Mouse (Mus musculus): Measurements from ENCODE around the gene Slc8a1.

Gene Slc8a1

DNA sequence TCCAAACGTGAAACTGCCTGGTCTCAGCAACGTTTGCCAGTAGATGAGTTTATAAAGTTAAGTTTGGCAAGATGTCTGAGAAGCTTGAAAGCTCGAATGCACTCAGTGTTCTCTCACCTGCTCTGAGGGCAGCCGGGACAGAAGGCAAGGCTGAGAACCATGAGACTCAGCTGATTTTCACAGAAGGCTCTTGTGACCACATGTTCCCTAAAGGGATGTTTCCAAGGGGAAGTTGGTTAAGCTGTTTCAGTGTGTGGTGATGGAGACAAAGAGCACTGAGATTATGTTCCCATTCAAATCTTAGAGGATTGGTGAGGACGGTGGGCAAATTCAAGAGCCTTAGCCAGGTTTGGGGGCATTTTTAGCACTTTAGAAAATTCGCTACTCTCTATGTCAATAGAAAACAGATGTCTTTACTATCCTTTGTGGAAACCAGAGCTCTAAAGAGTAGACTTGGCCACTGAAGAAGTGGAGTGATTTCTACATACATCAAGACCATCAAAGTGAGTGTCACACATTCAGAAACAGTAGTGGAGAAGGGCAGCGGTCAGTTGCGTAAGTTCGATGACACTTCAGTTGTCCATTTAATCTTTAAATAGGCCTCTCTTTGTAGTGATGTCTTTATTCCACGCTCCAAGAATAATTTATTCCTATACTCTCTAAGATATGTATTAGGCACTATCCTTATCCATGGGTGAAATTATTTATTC, 219.7 kb downstream of the Slc8a1 start:
- DNase-seq (ENCODE audit: extremely low read depth, insufficient read length, low spot score) = no peak

DNA sequence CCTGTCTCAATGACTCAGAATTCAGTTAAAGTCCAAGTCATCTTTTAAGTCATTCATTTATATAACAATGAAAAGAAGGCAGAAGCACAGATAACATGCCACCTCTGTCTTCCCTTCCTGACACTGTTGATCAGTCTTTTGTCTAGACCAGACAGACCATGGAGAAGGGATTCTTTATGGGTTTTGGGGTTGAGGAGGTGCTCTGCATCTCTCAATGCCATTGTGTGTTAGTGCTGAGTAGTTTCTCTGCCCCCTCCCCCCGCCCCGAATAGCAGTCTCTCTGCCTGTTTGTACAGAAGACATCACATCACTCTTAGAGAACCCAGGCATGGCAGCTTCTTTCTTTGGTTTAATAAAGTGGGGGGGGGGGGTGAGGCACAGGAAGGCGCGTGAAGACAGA, 222.0 kb downstream of the Slc8a1 start:
- no peak for DNase-seq (ENCODE audit: extremely low read depth, insufficient read length, low spot score)

DNA sequence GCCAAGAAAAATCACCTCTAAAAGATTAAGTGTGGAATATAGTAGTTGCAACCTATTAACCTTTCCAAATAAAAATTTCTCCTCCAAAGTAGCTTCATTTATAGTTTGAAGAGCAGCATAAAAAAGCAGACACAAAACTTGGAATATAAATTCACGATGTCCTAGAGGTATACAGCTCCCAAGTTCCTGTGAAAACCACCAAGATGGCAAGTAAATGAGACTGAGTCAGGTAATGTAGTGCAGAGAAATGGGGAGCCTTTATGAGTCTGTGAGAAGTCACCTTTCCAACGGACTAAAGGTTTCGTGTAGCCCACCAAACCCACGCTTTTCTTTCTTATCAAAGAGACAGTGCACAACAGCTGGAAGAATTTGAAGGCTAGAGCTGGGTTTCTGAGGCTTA, 224.2 kb downstream of the Slc8a1 start:
- DNase-seq (ENCODE audit: extremely low read depth, insufficient read length, low spot score) = no peak

DNA sequence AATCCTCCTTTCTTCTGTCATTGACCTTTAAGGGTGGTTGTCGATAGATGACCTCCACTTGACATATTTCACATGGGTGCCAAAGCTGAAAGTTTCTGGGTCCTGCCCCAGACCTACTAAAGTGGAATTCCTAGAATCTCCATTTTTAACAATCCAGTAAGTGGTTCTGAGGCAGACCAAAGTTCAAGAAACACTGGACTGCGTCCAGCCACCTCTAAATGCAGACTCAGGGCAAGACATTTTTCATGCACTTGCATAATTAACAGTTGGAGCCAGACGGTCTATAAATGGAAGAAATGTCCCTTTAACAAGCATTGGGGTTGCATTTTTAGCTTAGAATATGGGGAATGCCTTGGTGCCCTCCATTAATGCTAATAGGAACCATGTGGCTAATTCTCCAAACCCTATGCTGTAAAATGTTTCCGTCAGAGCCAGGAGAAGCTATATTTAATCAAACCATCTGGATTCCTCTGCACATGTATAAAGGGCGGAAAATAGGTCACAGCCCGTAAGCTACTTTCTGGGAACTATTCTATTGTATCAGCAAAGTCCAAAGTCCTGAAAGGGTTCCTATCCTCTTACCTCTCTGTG, 224.7 kb downstream of the Slc8a1 start:
- DNase-seq (ENCODE audit: extremely low read depth, insufficient read length, low spot score) = no peak

DNA sequence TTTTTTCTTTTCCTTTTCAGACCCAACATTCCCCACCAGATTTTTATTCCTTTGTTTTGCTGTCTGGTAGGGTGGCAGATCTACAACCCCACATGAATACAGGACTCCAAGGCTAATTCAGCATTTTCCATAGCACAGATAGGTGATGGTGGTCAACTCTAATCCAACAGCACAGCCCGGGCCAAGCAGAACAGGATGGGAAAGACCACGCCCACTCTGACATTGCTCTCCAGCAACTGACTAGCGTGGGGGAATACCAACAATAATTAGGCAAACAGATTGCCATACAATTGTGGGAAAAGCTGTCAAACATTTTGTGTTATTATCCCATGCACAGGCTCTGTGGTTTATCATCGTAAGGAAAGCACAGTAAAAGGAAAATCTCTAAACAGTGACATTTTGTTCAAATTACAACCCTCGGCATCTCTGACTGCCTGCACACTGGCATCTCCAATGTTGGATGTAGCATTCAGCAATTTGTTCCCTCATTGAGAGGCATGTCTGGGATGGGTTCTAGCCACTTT, 233.0 kb downstream of the Slc8a1 start:
- DNase-seq (ENCODE audit: extremely low read depth, insufficient read length, low spot score) = no peak

DNA sequence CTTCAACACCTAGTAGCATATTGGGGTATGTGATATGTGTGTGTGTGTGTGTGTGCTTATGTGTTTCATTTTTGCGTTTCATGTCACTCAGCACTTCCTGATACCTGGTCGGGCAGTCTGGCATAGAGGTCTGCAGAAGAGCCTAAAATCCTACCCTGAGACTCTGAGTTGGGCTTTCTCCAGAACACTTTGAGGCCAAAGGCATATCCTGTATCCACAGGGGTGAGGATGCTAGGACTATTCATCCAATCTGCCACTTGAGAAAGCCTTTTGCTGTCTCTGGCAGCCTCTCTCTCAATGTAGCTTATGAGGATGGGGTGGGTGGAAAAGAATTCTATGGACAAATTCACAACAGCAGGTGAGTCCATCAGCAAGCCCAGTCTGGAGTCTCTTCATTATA, 234.1 kb downstream of the Slc8a1 start:
- DNase-seq (ENCODE audit: extremely low read depth, insufficient read length, low spot score) = no peak

DNA sequence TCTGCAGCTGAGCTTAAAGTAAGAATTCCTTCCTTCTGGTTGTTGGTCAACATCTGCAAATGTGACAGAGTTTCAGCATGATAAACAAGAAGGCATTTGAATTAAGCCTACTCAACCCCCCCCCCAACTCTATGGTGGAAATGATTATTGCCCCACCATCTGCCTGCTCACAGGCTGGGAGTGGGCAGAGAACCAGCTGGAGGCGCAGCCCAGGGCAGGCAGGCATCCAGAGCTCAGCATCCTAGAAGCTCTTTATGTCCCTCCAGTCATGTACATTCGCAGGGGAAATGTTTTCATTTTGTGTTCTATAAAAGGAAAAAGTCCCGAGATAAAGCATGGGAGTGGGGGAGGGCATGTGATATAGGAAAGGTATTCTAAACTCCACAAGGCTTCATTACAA, 235.4 kb downstream of the Slc8a1 start:
- DNase-seq (ENCODE audit: extremely low read depth, insufficient read length, low spot score) = no peak

DNA sequence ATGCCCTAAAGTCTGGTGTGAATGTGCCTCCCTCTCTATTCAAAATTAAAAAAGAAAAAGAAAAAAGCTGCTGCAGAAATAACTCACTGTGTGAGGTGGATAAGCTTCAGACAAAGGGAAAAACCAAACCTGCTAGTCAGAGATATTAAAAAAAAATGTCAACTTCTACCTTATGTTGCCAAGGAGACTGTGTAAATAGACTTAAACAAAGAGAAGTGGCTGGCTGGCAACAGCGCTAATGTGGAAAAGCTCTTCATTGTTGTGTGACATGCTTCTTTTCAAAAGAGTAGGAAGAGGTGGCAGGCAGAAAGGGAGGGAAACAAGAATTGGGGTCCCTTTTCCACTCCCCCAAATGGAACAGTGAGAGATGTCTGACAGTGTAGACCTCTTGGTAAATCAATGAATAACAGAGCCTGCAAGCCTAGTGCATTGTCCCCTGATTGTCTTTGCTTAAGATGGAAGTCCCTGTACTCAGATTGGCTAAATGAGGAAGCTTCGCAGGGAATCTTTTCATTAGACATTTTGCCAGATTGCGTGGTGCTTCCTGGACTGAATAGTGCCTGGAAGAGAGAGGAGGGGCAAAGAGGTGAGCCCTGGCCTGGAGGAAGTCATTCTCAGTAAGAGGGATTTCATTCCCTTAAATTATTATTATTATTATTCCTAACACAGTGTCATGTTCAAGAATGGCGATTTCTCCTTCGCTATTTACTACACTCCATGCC, 237.3 kb downstream of the Slc8a1 start:
- no peak for DNase-seq (ENCODE audit: extremely low read depth, insufficient read length, low spot score)

DNA sequence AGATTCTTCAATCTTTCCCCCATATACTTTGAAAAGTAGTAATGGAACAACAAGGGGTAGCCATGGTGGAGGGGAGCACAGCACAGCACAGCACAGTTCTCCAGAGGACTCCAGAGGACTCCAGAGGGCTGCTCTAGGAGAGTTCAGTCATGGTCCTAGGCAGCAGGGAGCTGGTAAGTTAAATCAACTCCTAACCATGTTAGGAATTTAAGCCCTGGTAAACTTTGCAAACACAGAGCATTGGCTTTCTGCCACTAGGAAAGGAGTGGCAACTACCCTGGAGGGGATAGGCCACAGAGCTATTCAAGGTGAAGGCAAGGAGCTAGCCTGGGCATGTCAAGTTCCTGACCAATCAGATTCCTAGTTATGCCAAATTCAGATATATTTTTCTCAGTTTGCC, 240.3 kb downstream of the Slc8a1 start:
- DNase-seq (ENCODE audit: extremely low read depth, insufficient read length, low spot score) = no peak

DNA sequence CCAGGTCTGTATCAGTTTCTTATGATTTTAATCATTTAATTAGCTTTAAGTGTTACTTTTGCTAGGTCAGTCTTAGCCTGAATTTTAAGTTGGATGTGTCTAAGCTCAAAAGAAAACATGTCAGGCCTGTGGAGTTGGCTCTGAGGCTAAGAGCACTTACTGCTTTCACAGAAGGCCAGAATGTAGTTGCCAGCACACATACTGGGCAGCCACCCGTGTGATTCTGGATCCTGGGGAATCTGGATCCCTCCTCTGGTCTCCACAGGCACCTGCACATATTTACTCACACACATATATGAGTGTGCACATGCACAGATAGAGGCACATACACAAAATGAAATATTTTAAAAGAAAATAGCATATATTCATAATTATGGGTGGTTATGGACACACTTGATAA, 241.6 kb downstream of the Slc8a1 start:
- no peak for DNase-seq (ENCODE audit: extremely low read depth, insufficient read length, low spot score)

DNA sequence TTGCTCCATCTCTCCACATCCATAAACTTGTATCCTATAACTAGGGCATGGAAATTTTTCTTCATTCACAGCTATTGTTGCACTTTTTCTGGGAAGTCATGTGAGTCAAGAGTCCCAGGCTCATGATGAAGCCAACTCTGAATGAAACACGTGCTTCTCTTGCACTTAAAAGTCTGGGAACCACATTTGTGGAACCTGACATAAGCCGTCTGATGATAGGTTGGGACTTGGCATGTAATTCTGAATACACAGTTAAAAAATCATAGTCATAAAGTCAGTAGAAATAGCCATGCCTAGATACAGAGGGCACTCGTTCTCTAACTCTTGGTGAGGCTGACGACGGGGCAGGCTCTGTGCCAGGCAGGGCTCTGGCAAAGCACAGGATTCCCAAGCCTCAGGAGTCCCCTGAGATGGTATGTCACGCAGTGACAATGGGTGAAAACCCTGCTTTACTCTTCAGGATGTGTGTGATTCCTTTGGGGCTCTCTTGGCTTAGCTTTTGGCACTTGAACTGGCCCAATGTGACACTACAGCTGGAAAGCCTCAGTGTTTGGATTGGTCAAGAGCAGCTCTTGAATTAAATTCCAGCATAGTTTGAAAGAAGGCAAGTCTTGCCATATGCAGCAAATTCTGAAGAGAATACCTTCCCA, 245.8 kb downstream of the Slc8a1 start:
- no peak for DNase-seq (ENCODE audit: extremely low read depth, insufficient read length, low spot score)

DNA sequence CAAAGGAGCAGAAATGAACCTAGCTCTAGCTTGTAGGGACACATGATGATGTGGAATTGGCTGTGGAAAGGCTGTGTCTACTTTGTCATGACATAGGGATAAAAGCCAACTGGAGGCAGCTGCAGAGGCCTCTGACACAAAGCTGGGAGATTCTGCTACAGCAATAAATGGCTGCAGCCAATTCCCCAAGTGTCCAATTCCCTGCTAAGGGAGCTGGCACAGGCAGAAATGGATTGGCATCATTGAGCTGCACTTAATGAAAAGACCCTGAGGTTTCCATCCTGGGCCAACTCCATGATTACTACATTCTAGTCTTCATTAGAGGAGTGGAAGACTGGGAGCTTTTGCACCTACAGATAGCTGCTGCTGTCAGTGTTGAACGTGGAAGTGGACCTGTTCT, 251.8 kb downstream of the Slc8a1 start:
- DNase-seq (ENCODE audit: extremely low read depth, insufficient read length, low spot score) = no peak

DNA sequence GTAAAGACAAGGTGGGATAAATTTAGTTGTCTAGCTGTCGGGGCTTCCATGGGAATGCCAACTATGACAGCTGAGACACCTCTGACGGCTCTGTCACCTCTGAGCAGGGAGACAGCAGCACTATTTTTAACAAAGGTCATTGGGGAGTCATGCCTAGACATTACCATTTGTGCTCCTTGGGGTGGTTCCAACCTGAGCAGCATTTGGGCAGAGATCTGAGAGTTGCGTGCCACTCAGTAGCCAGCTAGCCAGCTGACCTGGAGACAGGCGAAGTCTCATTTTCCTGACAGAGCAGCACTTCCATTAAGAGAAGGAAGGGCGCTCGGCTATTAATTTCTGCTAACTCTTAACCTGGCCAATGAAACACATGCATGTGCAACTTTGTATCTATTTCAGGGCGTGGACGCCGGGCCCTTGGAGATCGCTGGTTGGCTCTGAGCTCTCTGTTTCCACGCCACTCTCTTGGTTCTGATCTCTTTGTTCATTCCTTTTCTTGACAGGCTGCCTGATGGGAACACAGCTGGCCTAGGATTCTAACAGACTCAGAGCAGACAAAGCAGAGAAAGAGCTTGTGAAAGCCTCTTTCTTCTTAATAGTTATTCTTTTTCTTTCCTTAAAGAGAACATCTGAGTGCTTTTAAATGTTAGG, 256.2 kb downstream of the Slc8a1 start:
- no peak for DNase-seq (ENCODE audit: extremely low read depth, insufficient read length, low spot score)

DNA sequence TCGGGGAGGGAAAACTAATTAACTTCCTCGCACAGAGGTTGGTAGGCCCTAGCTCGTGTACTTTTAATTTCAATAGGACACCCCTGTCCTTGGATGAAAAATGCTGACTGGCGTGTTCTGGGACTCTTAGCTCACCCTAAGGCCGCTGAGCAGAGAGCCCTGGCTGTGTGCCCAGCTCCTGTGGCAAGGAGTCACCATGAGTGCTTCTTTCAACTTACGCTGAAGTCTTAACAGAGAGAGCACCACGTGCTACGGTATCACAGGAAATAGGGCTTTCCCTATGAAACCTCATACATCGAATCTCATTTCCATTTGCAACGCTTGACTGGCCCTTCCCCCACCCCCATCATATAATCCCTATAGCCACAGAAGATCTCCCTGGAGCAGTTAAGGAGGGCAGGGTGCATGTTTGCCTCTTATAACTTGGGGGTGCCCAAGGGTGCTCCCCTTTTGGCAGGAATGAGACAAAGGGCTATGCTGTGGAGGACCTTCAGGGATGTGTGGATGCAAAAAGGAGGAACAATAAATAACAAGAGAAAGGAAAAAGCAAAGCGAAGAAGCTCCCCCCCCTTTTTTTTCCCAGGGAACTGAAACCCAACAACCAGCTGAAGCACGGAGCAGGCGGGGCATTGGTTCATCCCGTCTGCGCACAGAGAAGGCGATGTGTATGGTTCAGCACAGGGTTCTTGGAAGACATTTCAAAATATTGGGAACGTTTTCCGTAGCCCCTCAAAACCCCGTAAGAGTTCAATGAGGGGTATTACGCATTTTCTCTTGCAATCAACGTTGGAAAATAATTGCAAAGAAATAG, 257.6 kb downstream of the Slc8a1 start:
- no peak for DNase-seq (ENCODE audit: extremely low read depth, insufficient read length, low spot score)

DNA sequence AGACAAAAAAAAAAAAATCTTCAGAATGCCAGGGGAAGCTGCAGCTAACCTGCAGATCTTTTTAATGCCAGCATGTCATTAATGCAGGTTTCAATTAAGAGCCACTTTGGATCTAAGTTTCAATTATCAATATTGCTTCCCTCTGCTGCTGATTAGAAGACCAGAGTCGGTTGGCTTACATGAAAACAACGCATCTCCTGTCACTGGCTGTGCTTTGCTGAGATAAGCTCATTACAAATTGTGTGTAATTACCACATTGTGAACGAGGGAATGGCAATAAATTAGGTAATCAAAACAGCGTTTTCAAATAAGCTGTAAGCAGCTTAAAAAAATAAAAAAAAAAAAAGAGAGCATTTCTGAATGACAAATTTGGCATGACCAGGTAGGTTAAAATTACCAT, 258.4 kb downstream of the Slc8a1 start:
- no peak for DNase-seq (ENCODE audit: extremely low read depth, insufficient read length, low spot score)

DNA sequence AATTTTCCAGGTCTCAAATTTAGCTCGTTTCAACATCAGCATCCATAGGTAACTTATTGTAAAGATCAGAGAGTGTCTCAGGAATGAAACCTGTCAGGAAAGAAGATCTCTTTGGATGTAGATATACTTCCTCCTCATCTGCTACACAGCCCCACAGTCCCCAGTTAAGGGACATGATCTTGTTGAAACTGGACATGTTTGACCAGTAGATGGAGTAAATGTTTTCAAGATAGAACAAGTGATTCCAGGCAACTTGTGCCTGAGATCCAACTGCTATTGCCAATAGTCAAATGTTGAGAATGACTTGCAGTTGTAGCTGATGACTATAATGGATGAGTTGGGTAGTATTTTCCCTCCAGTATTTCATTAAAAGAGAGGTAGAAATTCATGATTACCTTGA, 260.8 kb downstream of the Slc8a1 start:
- DNase-seq (ENCODE audit: extremely low read depth, insufficient read length, low spot score) = no peak

DNA sequence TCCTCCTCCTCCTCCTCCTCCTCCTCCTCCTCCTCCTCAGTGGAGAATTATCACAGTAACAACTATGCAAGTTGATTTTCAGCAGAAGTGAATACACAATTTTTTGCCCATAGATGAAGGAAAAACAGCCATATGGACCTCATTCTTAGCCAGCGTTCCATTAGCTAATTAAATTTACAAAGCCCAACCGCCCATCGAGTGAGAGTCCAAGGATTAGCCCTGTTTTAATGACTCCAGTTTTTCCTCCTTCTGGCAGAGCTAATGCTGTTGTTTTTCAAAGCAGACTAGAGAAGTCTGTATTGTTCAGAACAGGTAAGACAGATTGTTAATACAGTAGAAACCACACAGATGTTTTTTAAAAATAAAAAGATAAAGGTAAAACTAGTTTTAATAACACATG, 264.8 kb downstream of the Slc8a1 start:
- DNase-seq (ENCODE audit: extremely low read depth, insufficient read length, low spot score) = no peak

DNA sequence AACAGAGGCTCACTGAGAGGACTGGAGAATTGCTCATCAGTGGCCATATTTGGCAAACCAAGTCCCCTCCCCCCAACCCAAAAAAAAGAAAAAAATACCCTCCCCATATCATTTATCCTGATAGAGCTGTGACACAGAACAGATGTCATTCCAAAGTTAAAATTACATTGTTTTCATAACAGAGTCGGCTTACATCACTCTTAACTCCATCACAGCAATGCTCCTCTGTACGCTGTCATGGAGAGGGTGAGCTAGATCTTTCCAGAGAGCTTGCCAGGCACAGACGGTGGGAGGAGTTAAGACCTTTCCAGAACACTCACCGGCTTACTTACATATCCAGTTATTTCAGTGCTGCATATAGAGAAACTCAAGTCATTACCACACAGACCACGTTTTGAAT, 269.2 kb downstream of the Slc8a1 start:
- DNase-seq (ENCODE audit: extremely low read depth, insufficient read length, low spot score) = no peak

DNA sequence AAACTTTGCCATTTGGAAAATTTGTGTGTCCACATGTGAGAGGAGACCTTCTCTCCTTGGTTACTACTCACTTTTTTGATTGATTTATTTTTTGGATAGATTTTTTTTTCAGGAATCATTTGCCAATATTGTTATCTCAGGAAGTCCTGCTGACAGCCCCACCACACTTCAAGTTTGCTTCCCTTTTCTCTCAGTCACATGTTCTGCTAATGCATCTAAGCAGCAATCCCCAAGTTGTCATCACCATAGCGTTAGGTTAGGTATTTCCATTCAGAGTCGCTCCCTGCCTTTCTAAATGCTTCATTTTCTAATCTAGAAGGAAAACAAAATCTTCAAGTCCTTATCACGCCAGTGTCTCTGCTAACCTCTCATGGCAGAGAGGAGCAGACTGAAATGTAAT, 278.8 kb downstream of the Slc8a1 start:
- no peak for DNase-seq (ENCODE audit: extremely low read depth, insufficient read length, low spot score)

DNA sequence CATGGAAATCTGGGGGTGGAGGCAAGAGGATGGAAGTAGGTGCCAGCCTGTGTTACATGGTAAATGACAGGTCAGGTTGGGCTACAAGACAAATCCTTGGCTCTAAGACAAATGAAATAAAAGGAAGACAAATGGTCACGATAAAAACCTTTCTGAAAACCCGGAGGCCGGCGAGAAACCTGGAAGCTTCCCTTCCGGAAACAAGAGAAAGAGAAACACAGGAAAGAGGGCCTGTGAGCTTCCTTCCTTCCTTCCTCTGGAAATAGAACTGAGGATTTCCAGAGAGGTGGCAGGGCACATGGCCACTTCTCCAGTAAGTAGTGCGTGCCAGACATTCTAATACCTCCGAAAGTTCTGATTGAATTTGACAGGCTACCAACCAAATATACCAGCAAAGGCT, 282.2 kb downstream of the Slc8a1 start:
- DNase-seq (ENCODE audit: extremely low read depth, insufficient read length, low spot score) = no peak

Data from 3134 (cell line).